Mouse (Mus musculus) brain, embryonic 18.5 days (tissue): Measurements from ENCODE around the gene Stat1.

Experiments
- DNase-seq: peaks from one replicate; pipeline ENCODE4 v3.0.0-alpha.2; 2012; ENCODE audit warnings: low read depth, low spot score

Stat1 gene

DNA sequence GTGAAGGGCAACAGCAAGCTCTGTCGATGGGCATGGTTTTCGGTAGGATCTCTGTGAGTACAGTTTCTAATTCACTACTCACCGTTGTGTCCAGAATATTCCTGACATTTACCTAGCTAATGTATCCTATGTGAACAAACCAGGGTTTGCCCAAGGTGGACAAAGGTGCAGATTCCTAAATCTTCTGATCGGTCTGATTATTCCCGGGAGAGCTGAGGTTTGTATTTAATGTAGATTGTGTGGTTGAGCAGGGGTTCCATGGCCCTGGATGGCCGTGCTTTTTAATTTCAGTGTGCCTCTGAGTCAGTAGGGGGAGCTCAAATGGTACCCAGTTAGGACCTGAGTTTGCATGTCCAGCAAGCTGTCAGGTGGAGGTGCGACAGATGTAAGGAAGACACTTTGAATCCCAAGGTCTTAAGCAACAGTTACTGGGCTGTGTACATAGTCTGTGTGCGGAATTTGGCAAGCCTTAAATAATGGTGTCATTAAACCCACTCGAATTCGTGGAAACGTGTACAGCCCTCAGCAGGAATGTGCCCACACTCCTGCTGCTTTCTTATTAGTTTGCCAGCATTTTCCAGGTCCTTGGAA is 12.6 kb downstream of the Stat1 start:
- no peak for DNase-seq

DNA sequence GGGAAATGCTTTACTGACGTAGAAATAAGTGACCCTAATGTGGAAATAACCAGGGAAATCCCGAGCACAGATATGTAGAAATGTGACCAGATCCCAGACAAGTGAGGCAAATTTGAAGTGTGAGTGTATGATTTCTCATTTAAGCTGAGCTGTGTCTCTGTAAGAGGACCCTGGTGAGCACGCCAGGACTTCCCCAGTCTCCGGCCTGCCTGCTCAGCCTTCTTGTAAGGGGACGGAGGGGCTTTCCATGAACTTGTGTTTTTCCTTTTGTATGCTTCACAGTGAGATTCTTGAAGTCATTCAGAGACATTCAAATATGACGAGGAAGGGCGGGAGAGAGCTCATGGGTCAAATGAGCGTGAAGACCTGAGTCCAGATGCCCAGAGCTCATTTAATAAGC is 14.0 kb downstream of the Stat1 start:
- DNase-seq, result no peak

DNA sequence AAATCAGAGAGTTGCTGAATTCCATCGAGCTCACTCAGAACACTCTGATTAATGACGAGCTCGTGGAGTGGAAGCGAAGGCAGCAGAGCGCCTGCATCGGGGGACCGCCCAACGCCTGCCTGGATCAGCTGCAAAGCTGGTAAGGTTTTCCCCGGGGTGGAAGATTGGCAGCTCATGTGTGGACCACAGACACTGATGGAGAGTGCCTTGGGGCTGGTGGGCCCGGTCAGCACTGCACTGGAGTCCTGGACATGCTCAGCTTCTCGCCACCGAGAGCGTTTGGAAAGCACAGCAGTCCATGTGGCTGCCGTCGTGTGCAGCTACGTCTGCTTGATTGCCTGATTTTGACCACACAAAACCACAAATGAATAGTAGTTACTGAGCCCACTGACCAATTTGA is 18.1 kb downstream of the Stat1 start:
- no peak for DNase-seq

DNA sequence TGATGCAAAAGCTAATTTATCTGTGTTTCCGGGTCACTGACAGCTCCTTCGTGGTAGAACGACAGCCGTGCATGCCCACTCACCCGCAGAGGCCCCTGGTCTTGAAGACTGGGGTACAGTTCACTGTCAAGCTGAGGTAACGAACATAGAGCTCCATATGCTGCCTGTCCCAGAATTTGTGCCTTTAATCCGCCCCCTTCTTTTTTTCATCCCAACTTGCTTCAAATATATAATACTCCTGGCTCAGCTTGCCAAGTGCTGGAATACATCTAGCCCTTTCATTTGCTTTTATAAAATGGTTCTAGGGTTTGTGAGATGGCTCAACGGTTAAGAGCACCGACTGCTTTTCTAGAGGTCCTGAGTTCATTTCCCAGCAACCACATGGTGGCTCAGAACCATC is 21.3 kb downstream of the Stat1 start:
- no peak for DNase-seq

DNA sequence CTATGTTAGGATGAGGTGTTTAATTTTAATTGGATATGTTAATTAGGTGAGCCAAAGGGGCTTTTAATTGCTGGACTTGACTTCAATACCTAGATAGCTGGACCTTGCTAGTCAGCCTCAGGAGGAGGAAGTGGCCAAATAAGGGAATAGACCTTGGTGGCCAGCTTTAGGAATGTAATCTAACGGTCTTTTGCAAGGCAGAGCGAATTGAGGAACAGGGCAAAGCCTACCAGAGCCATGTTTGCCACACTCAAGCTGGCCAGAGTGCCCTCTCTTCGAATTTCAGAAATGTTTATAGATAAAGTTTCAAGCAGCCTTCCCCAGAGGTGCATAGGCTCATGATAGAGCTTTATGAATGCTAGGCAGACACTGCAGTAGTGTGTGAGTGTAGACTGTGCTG is 22.2 kb downstream of the Stat1 start:
- DNase-seq, result no peak

DNA sequence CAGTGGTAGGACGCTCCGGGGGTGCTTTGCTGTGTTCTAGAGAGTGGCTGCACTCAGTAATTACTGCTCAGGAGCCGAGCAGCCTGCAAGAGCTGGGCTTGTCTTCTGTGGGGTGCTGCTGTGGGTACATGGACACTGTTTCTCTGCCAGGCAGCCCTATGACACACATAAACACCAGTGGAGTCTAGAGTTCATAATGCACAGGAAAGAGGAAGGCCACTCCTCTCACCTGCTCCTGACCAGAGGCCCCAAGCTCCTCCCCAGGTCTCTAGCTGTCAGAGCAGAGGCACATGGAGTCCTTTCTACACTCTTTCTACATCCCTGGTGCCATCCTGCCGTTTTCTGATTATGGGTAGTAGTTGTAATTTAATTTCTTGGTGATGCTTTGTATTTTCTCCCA is 22.9 kb downstream of the Stat1 start:
- DNase-seq, result no peak

- DNase-seq, result no peak
Observed at GRCm38 (mm10) chr1:52143191-52143590, 24.0 kb downstream of the Stat1 start.

DNA sequence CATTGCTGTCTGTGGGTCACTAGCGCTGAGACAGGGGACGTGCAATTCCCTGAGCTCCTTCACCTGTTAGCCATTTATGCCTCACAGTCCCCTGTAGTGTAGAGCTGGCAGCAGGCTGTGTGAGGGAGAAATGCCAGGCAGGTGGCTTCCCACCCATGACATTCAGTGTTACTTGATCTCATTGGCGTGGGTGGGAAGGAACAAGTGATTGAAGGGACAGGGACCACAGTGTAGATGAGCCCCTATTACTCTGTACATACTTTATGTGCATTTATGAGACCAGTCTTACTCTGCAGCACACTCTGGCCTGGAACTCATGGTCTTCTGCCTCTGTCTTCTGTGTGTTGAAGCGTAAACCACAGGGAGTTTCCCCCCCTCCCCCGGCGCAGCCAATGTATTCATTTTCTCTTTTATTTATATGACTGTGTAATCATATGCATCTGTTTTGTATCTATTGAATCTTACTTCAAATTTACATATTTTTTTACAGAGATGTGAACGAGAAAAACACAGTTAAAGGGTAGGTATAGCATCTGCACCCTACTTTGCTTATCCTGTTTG is 24.4 kb downstream of the Stat1 start:
- no peak for DNase-seq

- DNase-seq, result no peak
Observed at GRCm38 (mm10) chr1:52144907-52145306, 25.7 kb downstream of the Stat1 start.

DNA sequence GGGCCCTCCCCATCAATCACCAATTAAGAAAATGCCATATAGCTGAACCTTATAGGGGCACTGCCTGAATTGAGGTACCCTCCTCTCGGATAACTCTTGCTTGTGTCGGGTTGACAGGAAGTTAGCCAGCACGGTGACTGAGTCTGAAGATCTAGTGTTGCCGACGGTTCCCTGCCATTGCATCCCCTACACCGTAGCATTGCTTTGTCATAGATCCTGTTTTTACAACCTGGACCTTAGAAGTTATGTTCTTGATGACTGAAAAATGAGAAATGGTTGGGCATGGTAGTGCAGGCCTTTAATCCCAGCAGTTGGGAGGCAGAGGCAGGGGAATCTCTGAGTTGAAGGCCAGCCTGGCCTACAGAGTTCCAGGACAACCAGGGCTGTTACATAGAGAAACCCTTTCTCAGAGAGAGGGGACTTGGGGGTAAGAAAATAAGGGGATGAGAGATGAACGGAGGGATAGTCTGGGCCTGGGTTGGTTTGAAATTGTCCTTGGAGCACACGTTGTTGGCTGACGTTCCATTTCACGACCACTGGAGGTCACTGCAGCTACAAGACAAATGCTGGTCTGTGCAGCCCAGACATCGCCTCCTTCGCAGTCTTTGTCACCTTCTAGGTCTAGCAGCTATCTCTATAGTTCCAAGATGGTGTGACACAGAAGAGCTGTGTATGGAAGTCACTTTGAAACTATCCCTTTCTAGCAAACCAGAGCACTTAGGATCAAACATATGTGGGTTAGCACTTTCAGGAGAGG is 27.2 kb downstream of the Stat1 start:
- peak; percentile 18 for DNase-seq

- DNase-seq, result no peak
Observed at GRCm38 (mm10) chr1:52147431-52147830, 28.2 kb downstream of the Stat1 start.

GRCm38 (mm10) chr1:52148178-52148577 is 28.9 kb downstream of the Stat1 start:
- DNase-seq, result no peak

DNA sequence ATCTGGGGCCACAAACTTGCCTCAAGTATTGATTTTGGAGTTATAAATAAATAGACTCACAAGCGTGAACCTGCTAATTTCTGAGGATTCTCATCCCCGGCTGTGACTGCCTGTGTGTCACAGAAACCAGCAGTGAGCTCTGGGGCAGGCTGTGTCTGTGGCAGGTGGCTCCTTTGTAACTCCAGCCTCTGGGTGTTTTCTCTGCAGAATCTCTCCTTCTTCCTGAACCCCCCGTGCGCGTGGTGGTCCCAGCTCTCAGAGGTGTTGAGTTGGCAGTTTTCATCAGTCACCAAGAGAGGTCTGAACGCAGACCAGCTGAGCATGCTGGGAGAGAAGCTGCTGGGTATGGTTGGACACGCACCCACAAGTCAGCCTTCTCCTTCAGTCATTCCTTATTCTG is 29.5 kb downstream of the Stat1 start:
- DNase-seq, result no peak

GRCm38 (mm10) chr1:52149934-52150346 is 30.7 kb downstream of the Stat1 start:
- DNase-seq, result peak; percentile 30

DNA sequence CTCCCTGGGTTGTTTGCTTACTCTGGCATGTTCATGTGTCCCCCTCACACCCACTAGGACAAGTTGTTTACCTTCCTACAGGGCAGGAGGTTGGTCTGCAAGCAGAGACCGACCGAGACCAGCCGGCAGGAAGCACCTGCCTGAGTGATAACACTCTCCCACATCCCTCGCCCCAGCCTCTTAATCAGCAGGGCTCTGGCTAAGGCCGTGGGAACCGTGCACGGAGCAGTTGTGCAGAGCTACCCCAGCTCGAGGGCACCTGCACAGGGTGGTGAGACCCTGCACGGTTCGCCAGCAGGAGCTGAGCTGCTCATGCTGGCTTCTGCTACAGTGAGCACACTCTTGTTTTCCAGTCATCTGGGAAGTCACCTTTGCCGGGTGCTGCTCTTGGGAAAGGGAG is 31.4 kb downstream of the Stat1 start:
- DNase-seq, result no peak

DNA sequence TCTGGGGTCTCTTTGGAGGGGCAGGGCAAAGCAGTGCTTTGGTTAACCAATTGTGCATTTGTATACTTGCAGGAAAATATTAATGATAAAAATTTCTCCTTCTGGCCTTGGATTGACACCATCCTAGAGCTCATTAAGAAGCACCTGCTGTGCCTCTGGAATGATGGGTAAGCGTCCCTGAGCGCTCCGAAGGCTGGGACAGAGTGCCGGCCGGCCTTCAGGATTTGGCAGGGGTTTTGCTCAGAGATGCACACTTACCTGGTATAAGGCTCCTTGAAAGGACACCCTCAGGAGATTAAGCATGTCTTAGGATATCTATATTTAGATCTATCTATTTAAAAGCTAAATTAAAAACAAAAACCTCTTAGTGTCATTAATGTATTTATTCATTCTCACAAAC is 31.9 kb downstream of the Stat1 start:
- no peak for DNase-seq

DNA sequence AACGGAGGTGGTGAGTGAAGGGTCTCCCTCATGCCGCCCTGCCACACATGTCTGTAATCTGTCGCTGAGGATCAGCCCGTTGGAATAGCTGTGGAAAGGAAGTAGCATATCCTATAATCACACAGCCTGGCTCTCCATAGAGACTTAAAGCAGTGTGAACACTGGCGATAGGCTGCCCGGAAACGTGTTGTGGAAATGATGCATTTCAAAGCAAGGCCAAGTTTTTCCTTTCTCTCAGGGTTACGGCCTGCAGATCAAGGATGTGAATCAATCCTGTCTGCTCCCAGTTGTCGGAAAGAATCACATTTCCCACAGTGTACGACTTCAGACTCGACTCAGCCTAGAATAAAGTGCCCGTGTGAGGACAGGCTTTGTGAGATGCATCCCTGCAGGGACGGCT is 33.1 kb downstream of the Stat1 start:
- no peak for DNase-seq

GRCm38 (mm10) chr1:52152936-52153335 is 33.7 kb downstream of the Stat1 start:
- no peak for DNase-seq

DNA sequence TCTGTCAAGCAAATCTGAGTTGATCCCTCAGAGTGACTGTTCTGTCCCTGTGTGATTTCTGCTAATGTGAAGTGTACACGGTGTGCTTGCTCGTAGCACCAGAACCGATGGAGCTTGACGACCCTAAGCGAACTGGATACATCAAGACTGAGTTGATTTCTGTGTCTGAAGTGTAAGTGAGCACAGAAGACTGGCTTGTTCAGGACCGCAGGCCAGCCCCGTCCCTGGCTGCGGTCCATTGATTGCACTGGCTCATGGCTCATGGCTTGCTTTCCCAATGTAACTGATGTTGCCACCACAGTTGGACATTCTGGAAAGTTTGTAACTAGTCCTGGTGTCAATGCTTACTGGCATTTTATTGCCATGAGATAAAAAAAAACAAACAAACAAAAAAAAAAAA is 35.6 kb downstream of the Stat1 start:
- no peak for DNase-seq

DNA sequence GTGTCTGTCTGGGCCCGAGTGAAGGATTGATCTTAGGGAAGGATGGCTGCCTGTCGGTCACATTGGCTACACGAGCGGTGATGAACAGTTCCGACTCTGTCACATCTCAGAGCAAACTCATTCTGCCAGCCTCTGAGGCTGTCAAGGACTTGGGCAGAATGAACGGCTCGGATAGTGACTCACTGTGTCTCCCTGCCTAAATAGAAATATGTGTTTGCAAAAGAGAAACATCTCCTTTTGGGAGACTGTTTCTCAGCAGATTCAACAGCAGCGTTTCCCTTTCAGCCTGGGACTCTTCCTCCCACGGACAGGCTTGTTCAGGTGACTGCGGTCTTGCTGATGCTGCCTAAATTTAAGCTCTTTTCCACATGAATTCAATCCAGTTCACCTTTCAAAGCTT is 37.1 kb downstream of the Stat1 start:
- DNase-seq, result no peak

- DNase-seq, result no peak
Observed at GRCm38 (mm10) chr1:52158040-52158439, 38.8 kb downstream of the Stat1 start.

- DNase-seq, result no peak
Observed at GRCm38 (mm10) chr1:52158490-52159381, 39.5 kb downstream of the Stat1 start.
